Mouse (Mus musculus): ENCODE measurements around the gene Gm21060. TPM values are rescaled to one million over a fixed set of nuclear protein-coding genes. Genes with fewer than 3 reads are reported as not detected.
"Not testable (repeated sequence)": the region's sequence is repeated elsewhere in the genome, so short reads cannot be mapped to it uniquely, and the experiment has no call there.

Gene Gm21060
- polyA plus RNA-seq, 1 experiment from 2014 or later: not detected

- Histone ChIP-seq H3K4me1 (replicated peaks; ENCODE audit: control insufficient read depth, insufficient read depth, low read length) (no peaks in the 10 kb centered on the region), H3K27me3 (replicated peaks; ENCODE audit: control insufficient read depth, insufficient read depth, low read length) (no peaks in the 10 kb centered on the region), H3K27ac (ENCODE audit: low read depth, low read length) (no peak overlapping the region), H3K9me3 (ENCODE audit: control insufficient read depth, low read length) (no peaks in the 10 kb centered on the region), H3K4me2 (no peak overlapping the region), H3K4me3 (ENCODE audit: low read depth, low read length) (no peak overlapping the region), H3K9ac (ENCODE audit: low read depth, low read length) (no peak overlapping the region), H3K36me3 (ENCODE audit: control insufficient read depth, insufficient read depth, low read length) (no peaks in the 10 kb centered on the region)
- ATAC-seq (replicated peaks; ENCODE audit: low FRiP score) (no peak), DNase-seq (ENCODE audit: low spot score) (no peak)
- 82% methylated on average over 7 of the region's 7 CpGs for WGBS
These were observed 40.5 kb downstream of the Gm21060 start for GRCm38 (mm10) chr19:61256166-61256887.

DNA sequence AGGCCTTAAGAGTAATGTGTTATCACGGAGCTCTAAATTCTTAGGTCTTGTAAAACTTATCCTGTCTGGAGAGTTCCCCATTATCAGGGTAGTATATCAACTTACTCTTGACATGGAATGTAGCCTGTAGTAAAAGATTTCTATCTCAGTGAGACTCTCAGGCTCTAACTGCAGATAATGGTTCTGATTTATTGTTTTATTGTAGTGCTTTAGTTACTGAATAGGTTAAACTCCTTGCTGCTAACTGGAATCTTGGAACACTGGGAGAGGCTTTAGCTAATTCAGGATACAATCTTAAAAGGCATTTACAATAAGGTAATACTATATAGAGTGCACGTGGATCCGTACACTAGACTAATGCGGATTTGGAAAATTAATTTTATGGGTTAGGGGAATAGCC lies 49.5 kb downstream of the Gm21060 start:
- not testable (repeated sequence) for H3K36me3 ChIP-seq (ENCODE audit: control insufficient read depth, insufficient read depth, low read length); H3K4me3 ChIP-seq (ENCODE audit: low read depth, low read length); H3K9ac ChIP-seq (ENCODE audit: low read depth, low read length); DNase-seq (ENCODE audit: low spot score); H3K27ac ChIP-seq (ENCODE audit: low read depth, low read length); H3K4me2 ChIP-seq; H3K27me3 ChIP-seq (replicated peaks; ENCODE audit: control insufficient read depth, insufficient read depth, low read length); ATAC-seq (replicated peaks; ENCODE audit: low FRiP score); H3K9me3 ChIP-seq (ENCODE audit: control insufficient read depth, low read length); H3K4me1 ChIP-seq (replicated peaks; ENCODE audit: control insufficient read depth, insufficient read depth, low read length)
- 83% methylated on average over 4 of the region's 4 CpGs for WGBS

Other genes starting within 250 kb of the Gm21060 start
- gene Zfp950, start 156.2 kb downstream of the Gm21060 start, polyA plus RNA-seq (2014; fragmentation: Nextera tagmentation; extraction: Ambion mirVana): 22.9 and 26.4 TPM in 2 replicates
- gene Gm7102, start 120.8 kb downstream of the Gm21060 start, polyA plus RNA-seq (2014; fragmentation: Nextera tagmentation; extraction: Ambion mirVana): not detected in 2 replicates
- not detected in 2 replicates for gene Gm6020, start 113.2 kb downstream of the Gm21060 start, polyA plus RNA-seq (2014; fragmentation: Nextera tagmentation; extraction: Ambion mirVana)
- 16.6 and 20.7 TPM in 2 replicates for gene Csf2ra, start 68.6 kb downstream of the Gm21060 start, polyA plus RNA-seq (2014; fragmentation: Nextera tagmentation; extraction: Ambion mirVana)

All from liver, embryonic 11.5 days (tissue).